Mouse (Mus musculus): ENCODE data around the gene Cryzl1. TPM values are rescaled to one million over a fixed set of nuclear protein-coding genes. Genes with fewer than 3 reads are reported as not detected.

The Cryzl1 gene
- polyA plus RNA-seq, 1 experiment from 2014 or later, result 59.3 TPM

GRCm38 (mm10) chr16:91701908-91702307 lies 26.9 kb downstream of the Cryzl1 start:
- Histone ChIP-seq H3K4me3 (ENCODE audit: low read depth, low read length) (no peak overlapping the region), H3K4me2 (replicated peaks; ENCODE audit: low read depth, low read length) (no peak overlapping the region; the same call in 1 of the 2 replicates), H3K4me1 (ENCODE audit: insufficient read depth, low read depth, low read length) (no peaks in the 10 kb centered on the region), H3K27ac (ENCODE audit: low read length) (no peak overlapping the region), H3K36me3 (ENCODE audit: insufficient read depth, low read length) (peaks cover 12% of the 10 kb centered on the region; the same call in 1 of the 2 replicates), H3K9me3 (ENCODE audit: low read length) (no peaks in the 10 kb centered on the region), H3K27me3 (replicated peaks; ENCODE audit: insufficient read depth, low read length) (no peaks in the 10 kb centered on the region), H3K9ac (replicated peaks; ENCODE audit: low read depth) (no peak overlapping the region)
- 50% methylated on average over 13 of the region's 13 CpGs for WGBS
- TF ChIP-seq EP300 (IDR thresholded peaks at IDR 0.05), result no peak
- TF ChIP-seq CTCF (IDR thresholded peaks at IDR 0.05), result no peak
- ATAC-seq (peak; percentile 90), DNase-seq (ENCODE audit: low spot score) (peak; percentile 63)

GRCm38 (mm10) chr16:91698995-91699394 lies 29.8 kb downstream of the Cryzl1 start:
- no peaks in the 10 kb centered on the region for H3K27me3 ChIP-seq (replicated peaks; ENCODE audit: insufficient read depth, low read length)
- WGBS, result 75% methylated on average over 1 of the region's 1 CpGs

GRCm38 (mm10) chr16:91695108-91695755 lies 33.5 kb downstream of the Cryzl1 start:
- Histone ChIP-seq H3K36me3 (ENCODE audit: insufficient read depth, low read length) (peaks cover 8% of the 10 kb centered on the region; the same call in 1 of the 2 replicates), H3K27ac (ENCODE audit: low read length) (no peak overlapping the region), H3K4me2 (replicated peaks; ENCODE audit: low read depth, low read length) (no peak overlapping the region), H3K9me3 (ENCODE audit: low read length) (no peaks in the 10 kb centered on the region), H3K4me3 (ENCODE audit: low read depth, low read length) (no peak overlapping the region), H3K4me1 (ENCODE audit: insufficient read depth, low read depth, low read length) (no peaks in the 10 kb centered on the region), H3K9ac (replicated peaks; ENCODE audit: low read depth) (no peak overlapping the region), H3K27me3 (replicated peaks; ENCODE audit: insufficient read depth, low read length) (no peaks in the 10 kb centered on the region)
- ATAC-seq, result peak; percentile 60
- WGBS, result 42% methylated on average over 8 of the region's 8 CpGs
- peak; percentile 45 for DNase-seq (ENCODE audit: low spot score)
- no peak for TF ChIP-seq EP300 (IDR thresholded peaks at IDR 0.05)
- TF ChIP-seq CTCF (IDR thresholded peaks at IDR 0.05), result no peak

More at GRCm38 (mm10) chr16:91698995-91699394, 29.8 kb downstream of the Cryzl1 start:
- no peak overlapping the region for H3K27ac ChIP-seq (ENCODE audit: low read length)
- H3K9ac ChIP-seq (replicated peaks; ENCODE audit: low read depth), result no peak overlapping the region
- no peaks in the 10 kb centered on the region for H3K9me3 ChIP-seq (ENCODE audit: low read length)
- no peak overlapping the region for H3K4me2 ChIP-seq (replicated peaks; ENCODE audit: low read depth, low read length)
- peaks cover 8% of the 10 kb centered on the region; the same call in 1 of the 2 replicates for H3K36me3 ChIP-seq (ENCODE audit: insufficient read depth, low read length)
- no peaks in the 10 kb centered on the region for H3K4me1 ChIP-seq (ENCODE audit: insufficient read depth, low read depth, low read length)
- no peak for TF ChIP-seq CTCF (IDR thresholded peaks at IDR 0.05)
- TF ChIP-seq EP300 (IDR thresholded peaks at IDR 0.05), result no peak
- ATAC-seq (no peak), DNase-seq (ENCODE audit: low spot score) (no peak)
- no peak overlapping the region for H3K4me3 ChIP-seq (ENCODE audit: low read depth, low read length)

GRCm38 (mm10) chr16:91694455-91695084 lies 34.2 kb downstream of the Cryzl1 start:
- Histone ChIP-seq H3K9me3 (ENCODE audit: low read length) (no peaks in the 10 kb centered on the region), H3K4me1 (ENCODE audit: insufficient read depth, low read depth, low read length) (no peaks in the 10 kb centered on the region), H3K36me3 (ENCODE audit: insufficient read depth, low read length) (peaks cover 8% of the 10 kb centered on the region; the same call in 1 of the 2 replicates), H3K9ac (replicated peaks; ENCODE audit: low read depth) (no peak overlapping the region), H3K4me3 (ENCODE audit: low read depth, low read length) (no peak overlapping the region), H3K4me2 (replicated peaks; ENCODE audit: low read depth, low read length) (no peak overlapping the region), H3K27ac (ENCODE audit: low read length) (no peak overlapping the region), H3K27me3 (replicated peaks; ENCODE audit: insufficient read depth, low read length) (no peaks in the 10 kb centered on the region)
- TF ChIP-seq EP300 (IDR thresholded peaks at IDR 0.05) (no peak), CTCF (IDR thresholded peaks at IDR 0.05) (peak; percentile 98)
- 25% methylated on average over 14 of the region's 14 CpGs for WGBS
- ATAC-seq (peak; percentile 95), DNase-seq (ENCODE audit: low spot score) (peak; percentile 90)

- Histone ChIP-seq H3K36me3 (ENCODE audit: insufficient read depth, low read length) (0 out of 2 replicates have a peak, but pooled peaks cover 5% of the 10 kb centered on the region), H3K4me1 (ENCODE audit: insufficient read depth, low read depth, low read length) (no peaks in the 10 kb centered on the region), H3K27me3 (replicated peaks; ENCODE audit: insufficient read depth, low read length) (no peaks in the 10 kb centered on the region), H3K27ac (ENCODE audit: low read length) (no peak overlapping the region), H3K9me3 (ENCODE audit: low read length) (no peaks in the 10 kb centered on the region), H3K4me3 (ENCODE audit: low read depth, low read length) (no peak overlapping the region), H3K9ac (replicated peaks; ENCODE audit: low read depth) (no peak overlapping the region), H3K4me2 (replicated peaks; ENCODE audit: low read depth, low read length) (no peak overlapping the region)
- DNase-seq (ENCODE audit: low spot score) (no peak), ATAC-seq (no peak)
- TF ChIP-seq CTCF (IDR thresholded peaks at IDR 0.05) (no peak), EP300 (IDR thresholded peaks at IDR 0.05) (no peak)
- 52% methylated on average over 7 of the region's 7 CpGs for WGBS
These were observed 39.0 kb downstream of the Cryzl1 start for GRCm38 (mm10) chr16:91689791-91690190.

GRCm38 (mm10) chr16:91688619-91689334 lies 40.0 kb downstream of the Cryzl1 start, which contains the start of gene Donson:
Gene Donson, minus strand, starts transcription at chr16:91688770.
- Histone ChIP-seq H3K9ac (replicated peaks; ENCODE audit: low read depth) (peak within 1 kb of the TSS; percentile 58), H3K27me3 (replicated peaks; ENCODE audit: insufficient read depth, low read length) (no peaks in the 10 kb centered on the region), H3K27ac (ENCODE audit: low read length) (peak within 1 kb of the TSS; percentile 76), H3K9me3 (ENCODE audit: low read length) (no peaks in the 10 kb centered on the region), H3K4me3 (ENCODE audit: low read depth, low read length) (peak within 1 kb of the TSS; percentile 85), H3K4me2 (replicated peaks; ENCODE audit: low read depth, low read length) (peak within 1 kb of the TSS; percentile 100), H3K4me1 (ENCODE audit: insufficient read depth, low read depth, low read length) (no peaks in the 10 kb centered on the region), H3K36me3 (ENCODE audit: insufficient read depth, low read length) (peaks cover 8% of the 10 kb centered on the region; the same call in 1 of the 2 replicates)
- DNase-seq (ENCODE audit: low spot score), result peak; percentile 96
- TF ChIP-seq EP300 (IDR thresholded peaks at IDR 0.05) (no peak), CTCF (IDR thresholded peaks at IDR 0.05) (no peak; the same call in 1 of the 2 replicates)
- ATAC-seq, result peak; percentile 99
- 1% methylated on average over 40 of the region's 71 CpGs for WGBS
